Mouse (Mus musculus) CH12.LX (cell line): ENCODE measurements at regions not wholly inside any gene's neighbourhood (a gene's known extent, or its start where the extent isn't known, plus 50 kb on each side); places are given as distances from the start of the nearest gene placed in this dataset.
"Not testable (repeated sequence)": the region's sequence is repeated elsewhere in the genome, so short reads cannot be mapped to it uniquely, and the experiment has no call there.

Experiments used
- DNase-seq: peaks from one replicate; pipeline ENCODE4 v3.0.0-alpha.2; 2013; ENCODE audit errors: extremely low read depth
- H3K27ac ChIP-seq: 2 replicates; pipeline ENCODE4 v1.5.1; 2012; ENCODE audit warnings: low read depth, mild to moderate bottlenecking, control low read depth, moderate library complexity; ENCODE audit not compliant: insufficient read depth
- H3K27me3 ChIP-seq: replicated peaks from 2 replicates; pipeline ENCODE3; 2012; ENCODE audit warnings: inconsistent platforms
- H3K36me3 ChIP-seq, 2 experiments: replicated peaks in 1 of 2; 2 replicates each; pipeline versions ENCODE3 to v1.6.1; 2012; ENCODE audit warnings: inconsistent platforms in 1 of 2, low read length in 1 of 2, mild to moderate bottlenecking in 1 of 2, mixed read lengths in 1 of 2, moderate library complexity in 1 of 2; ENCODE audit not compliant: control insufficient read depth in 1 of 2, insufficient read depth in 1 of 2
- H3K4me1 ChIP-seq, 2 experiments: 2 replicates each; pipeline ENCODE4 v1.6.1; 2012; ENCODE audit warnings: inconsistent platforms in 1 of 2, moderate library complexity in 1 of 2; ENCODE audit not compliant: insufficient read depth in 2 of 2, control insufficient read depth in 1 of 2
- H3K4me2 ChIP-seq: 2 replicates; pipeline ENCODE4 v1.6.1; 2012; ENCODE audit warnings: low read depth, mild to moderate bottlenecking, control low read depth; ENCODE audit not compliant: poor library complexity, insufficient read depth, severe bottlenecking
- H3K4me3 ChIP-seq, 3 experiments: fragments of 150-350 bp in 1 of 3; sonication (generic) in 1 of 3; replicated peaks in 1 of 3; 2 replicates each; pipeline versions ENCODE3 to v1.5.1; 2011 to 2012; ENCODE audit warnings: low read depth in 2 of 3, low read length in 2 of 3, mild to moderate bottlenecking in 2 of 3, moderate library complexity in 2 of 3, control low read depth in 1 of 3, improper control_type of control experiment in 1 of 3, inconsistent platforms in 1 of 3, mixed read lengths in 1 of 3; ENCODE audit not compliant: poor library complexity in 1 of 3
- H3K79me2 ChIP-seq: replicated peaks from 2 replicates; pipeline ENCODE4 v1.6.1; 2012; ENCODE audit warnings: mild to moderate bottlenecking, moderate library complexity; ENCODE audit not compliant: control insufficient read depth, poor library complexity, insufficient read depth, severe bottlenecking; ENCODE audit errors: extremely low read depth
- H3K9ac ChIP-seq: 2 replicates; pipeline ENCODE4 v1.6.1; 2012; ENCODE audit warnings: low read depth, mild to moderate bottlenecking, control low read depth, moderate library complexity; ENCODE audit not compliant: insufficient read depth
- H3K9me3 ChIP-seq: replicated peaks from 2 replicates; pipeline ENCODE3; 2012; ENCODE audit warnings: low read length, inconsistent platforms, mixed read lengths
- BHLHE40 ChIP-seq: IDR thresholded peaks from 2 replicates; pipeline ENCODE4 v1.6.1; 2011; ENCODE audit warnings: mild to moderate bottlenecking, low read depth, low read length, improper control_type of control experiment
- CHD2 ChIP-seq: IDR thresholded peaks from 2 replicates; pipeline ENCODE4 v1.6.1; 2011; ENCODE audit warnings: low read length, improper control_type of control experiment
- EP300 ChIP-seq: IDR thresholded peaks from 2 replicates; pipeline ENCODE4 v1.6.1; 2011; ENCODE audit warnings: low read length, improper control_type of control experiment
- ETS1 ChIP-seq: conservative IDR thresholded peaks from 2 replicates; pipeline ENCODE4 v1.6.1; 2012; ENCODE audit warnings: low read depth, mild to moderate bottlenecking, inconsistent platforms, low read length, improper control_type of control experiment, moderate library complexity
- JUND ChIP-seq: conservative IDR thresholded peaks from 2 replicates; pipeline ENCODE4 v1.6.1; 2011; ENCODE audit warnings: low read depth, low read length, improper control_type of control experiment
- KAT2A ChIP-seq: IDR thresholded peaks from 2 replicates; pipeline ENCODE4 v1.6.1; 2012; ENCODE audit warnings: low read length, improper control_type of control experiment, inconsistent platforms; ENCODE audit not compliant: insufficient replicate concordance
- MAFK ChIP-seq: IDR thresholded peaks from 2 replicates; pipeline ENCODE4 v1.6.1; 2011; ENCODE audit warnings: low read length, improper control_type of control experiment; ENCODE audit not compliant: insufficient replicate concordance
- MAX ChIP-seq: IDR thresholded peaks from 2 replicates; pipeline ENCODE4 v1.6.1; 2011; ENCODE audit warnings: low read length, improper control_type of control experiment
- MEF2A ChIP-seq: IDR thresholded peaks from 2 replicates; pipeline ENCODE4 v1.6.1; 2014; ENCODE audit warnings: low read depth, mild to moderate bottlenecking, inconsistent platforms, low read length, improper control_type of control experiment, borderline replicate concordance
- MXI1 ChIP-seq: IDR thresholded peaks from 2 replicates; pipeline ENCODE4 v1.6.1; 2011; ENCODE audit warnings: mild to moderate bottlenecking, low read depth, low read length, improper control_type of control experiment
- MYC ChIP-seq: IDR thresholded peaks from 2 replicates; pipeline ENCODE4 v1.6.1; 2011; ENCODE audit warnings: low read depth, mild to moderate bottlenecking, improper control_type of control experiment, low read length
- NELFE ChIP-seq: IDR thresholded peaks from 2 replicates; pipeline ENCODE4 v1.6.1; 2011; ENCODE audit warnings: low read depth, low read length, improper control_type of control experiment
- UBTF ChIP-seq: IDR thresholded peaks from 2 replicates; pipeline ENCODE4 v1.6.1; 2012; ENCODE audit warnings: low read depth, mild to moderate bottlenecking, inconsistent platforms, low read length, improper control_type of control experiment, moderate library complexity
- USF1 ChIP-seq: IDR thresholded peaks from 2 replicates; pipeline ENCODE4 v1.6.1; 2014; ENCODE audit warnings: low read depth, mild to moderate bottlenecking, inconsistent platforms, low read length, improper control_type of control experiment
- dilution Hi-C: fragments of 300-500 bp; cut with MboI; formaldehyde crosslinking; loops from 2 replicates; pipeline ENCODE4 v1.14.3; 2020; ENCODE audit warnings: low sequenced_read_pairs; ENCODE audit not compliant: extremely low pct_unique_long_range_greater_than_20kb, extremely low pct_ligation_motif_present
- in situ Hi-C: fragments of 300-500 bp; cut with MboI; formaldehyde crosslinking; loops from 3 replicates; pipeline ENCODE4 v1.14.3; 2019; ENCODE audit warnings: low sequenced_read_pairs, low pct_ligation_motif_present, low pct_unique_long_range_greater_than_20kb, mixed read lengths

DNA sequence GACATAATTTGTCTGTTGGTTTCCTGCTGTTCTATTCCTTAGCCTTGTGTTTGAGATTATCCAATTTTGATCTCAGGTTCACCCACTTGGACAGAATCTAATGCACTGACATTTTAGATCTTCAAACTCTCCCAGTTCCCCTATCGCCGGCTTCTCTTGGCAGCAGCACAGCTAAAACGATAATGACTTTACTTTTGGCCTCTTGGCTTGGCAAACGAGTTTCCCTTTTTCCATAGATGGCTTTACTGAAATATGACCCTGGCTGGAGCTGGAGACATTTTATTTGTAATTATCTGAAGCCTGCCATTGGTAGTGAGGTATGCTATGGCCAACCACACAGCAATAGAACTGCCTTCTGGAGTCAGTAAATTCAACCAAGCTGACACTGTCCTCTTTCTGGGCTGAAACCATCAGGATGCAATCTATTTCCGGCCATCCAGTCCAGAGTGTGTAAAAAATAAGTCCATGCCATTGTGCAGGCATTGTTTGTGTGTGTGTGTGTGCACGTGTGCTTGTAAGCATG is 162.2 kb upstream of the Speer4f2 start:
- H3K9ac ChIP-seq, result no peak overlapping the region
- dilution Hi-C loops, result no loop called here
- TF ChIP-seq MYC (no peak), NELFE (no peak), MAFK (no peak), CHD2 (no peak), EP300 (no peak), ETS1 (no peak), UBTF (no peak), KAT2A (no peak), MAX (no peak), BHLHE40 (no peak), MXI1 (no peak), JUND (no peak), USF1 (no peak), MEF2A (no peak)
- in situ Hi-C loops, result no loop called here
- H3K9me3 ChIP-seq, result no peaks in the 10 kb centered on the region
- no peak for DNase-seq
- H3K4me3 ChIP-seq, result no peak overlapping the region
- no peaks in the 10 kb centered on the region for H3K79me2 ChIP-seq
- H3K27ac ChIP-seq, result no peak overlapping the region
- no peak overlapping the region for H3K4me2 ChIP-seq
- no peaks in the 10 kb centered on the region for H3K27me3 ChIP-seq
- H3K4me1 ChIP-seq, result no peaks in the 10 kb centered on the region
- no peaks in the 10 kb centered on the region for H3K36me3 ChIP-seq

DNA sequence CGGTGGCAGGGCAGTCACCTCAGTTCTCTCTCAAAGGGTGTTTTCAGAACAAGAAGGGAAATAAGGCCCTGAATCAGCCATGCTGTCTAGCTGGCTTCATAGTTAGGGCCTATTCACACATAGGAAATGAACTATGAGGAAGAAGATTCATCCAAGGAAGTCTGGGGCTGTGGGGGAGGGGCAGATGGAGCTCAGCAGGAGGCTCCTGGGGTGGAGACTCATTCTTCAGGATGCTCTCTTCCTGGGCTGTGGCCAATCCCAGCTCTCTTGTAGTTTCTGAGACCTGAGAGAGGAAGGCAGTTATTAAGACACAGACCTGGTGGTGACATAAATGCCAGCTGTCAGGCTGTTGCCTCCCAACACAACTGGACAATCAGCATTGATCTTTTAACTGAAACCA is 149.4 kb upstream of the Speer4f2 start:
- H3K27ac ChIP-seq, H3K4me1 ChIP-seq, H3K79me2 ChIP-seq, H3K4me2 ChIP-seq, in situ Hi-C loops, H3K36me3 ChIP-seq, H3K9ac ChIP-seq, H3K9me3 ChIP-seq, dilution Hi-C loops, H3K4me3 ChIP-seq, H3K27me3 ChIP-seq, DNase-seq: not testable (repeated sequence)
